Mouse (Mus musculus): ENCODE data around the gene Hoxb6. TPM values are rescaled to one million over a fixed set of nuclear protein-coding genes. Genes with fewer than 3 reads are reported as not detected.

Gene Hoxb6
- total RNA-seq, 1 experiment = 0.22 TPM

GRCm38 (mm10) chr11:96319071-96319902 is 27.0 kb downstream of the Hoxb6 start:
- Histone ChIP-seq H3K9me3 (ENCODE audit: control insufficient read depth, insufficient read depth, low read depth, low read length) (no peaks in the 10 kb centered on the region), H3K4me1 (ENCODE audit: control insufficient read depth in 2 of 2, insufficient read depth in 2 of 2, low read length in 2 of 2, poor library complexity in 1 of 2) (no peaks in the 10 kb centered on the region), H3K4me3 (ENCODE audit: insufficient read depth in 1 of 2, low read depth in 1 of 2, low read length in 2 of 2, poor library complexity in 1 of 2, severe bottlenecking in 1 of 2) (peak overlapping the region; percentile 39 to 65), H3K36me3 (ENCODE audit: control insufficient read depth, insufficient read depth, low read length, poor library complexity, severe bottlenecking) (no peaks in the 10 kb centered on the region), H3K27ac (ENCODE audit: insufficient read depth, low read depth, low read length, poor library complexity, severe bottlenecking) (no peak overlapping the region), H3K9ac (ENCODE audit: insufficient read depth, low read depth, low read length, poor library complexity, severe bottlenecking) (no peak overlapping the region)
- 0 out of 2 replicates have a peak, but pooled peaks have one; percentile 44 for TF ChIP-seq ZNF384 (IDR thresholded peaks at IDR 0.05; ENCODE audit: low read depth, low read length)
- TF ChIP-seq MAFK (IDR thresholded peaks at IDR 0.05; ENCODE audit: insufficient read depth, low read depth, low read length) = no peak
- TF ChIP-seq HCFC1 (IDR thresholded peaks at IDR 0.05; ENCODE audit: borderline replicate concordance, insufficient read depth, low read length) = 0 out of 2 replicates have a peak, but pooled peaks have one; percentile 15
- in situ Hi-C loops (cut with MboI; ENCODE audit: low sequenced_read_pairs in 2 of 2, unreplicated experiment in 2 of 2) = no loop called here
- DNase-seq (ENCODE audit: low read depth, low spot score) = no peak

- Histone ChIP-seq H3K9me3 (ENCODE audit: control insufficient read depth, insufficient read depth, low read depth, low read length) (no peaks in the 10 kb centered on the region), H3K4me1 (ENCODE audit: control insufficient read depth in 2 of 2, insufficient read depth in 2 of 2, low read length in 2 of 2, poor library complexity in 1 of 2) (no peaks in the 10 kb centered on the region), H3K27ac (ENCODE audit: insufficient read depth, low read depth, low read length, poor library complexity, severe bottlenecking) (no peak overlapping the region), H3K9ac (ENCODE audit: insufficient read depth, low read depth, low read length, poor library complexity, severe bottlenecking) (no peak overlapping the region), H3K4me3 (ENCODE audit: insufficient read depth in 1 of 2, low read depth in 1 of 2, low read length in 2 of 2, poor library complexity in 1 of 2, severe bottlenecking in 1 of 2) (0 out of 4 replicates have a peak overlapping the region, but pooled peaks of 1 of the 2 experiments have one; percentile 7), H3K36me3 (ENCODE audit: control insufficient read depth, insufficient read depth, low read length, poor library complexity, severe bottlenecking) (no peaks in the 10 kb centered on the region)
- no peak for TF ChIP-seq HCFC1 (IDR thresholded peaks at IDR 0.05; ENCODE audit: borderline replicate concordance, insufficient read depth, low read length)
- in situ Hi-C loops (cut with MboI; ENCODE audit: low sequenced_read_pairs in 2 of 2, unreplicated experiment in 2 of 2) = no loop called here
- no peak for DNase-seq (ENCODE audit: low read depth, low spot score)
Observed at GRCm38 (mm10) chr11:96319910-96320309, 27.6 kb downstream of the Hoxb6 start.

GRCm38 (mm10) chr11:96320688-96321087 is 28.4 kb downstream of the Hoxb6 start:
- Histone ChIP-seq H3K4me1 (ENCODE audit: control insufficient read depth in 2 of 2, insufficient read depth in 2 of 2, low read length in 2 of 2, poor library complexity in 1 of 2) (no peaks in the 10 kb centered on the region), H3K9ac (ENCODE audit: insufficient read depth, low read depth, low read length, poor library complexity, severe bottlenecking) (no peak overlapping the region), H3K4me3 (ENCODE audit: insufficient read depth in 1 of 2, low read depth in 1 of 2, low read length in 2 of 2, poor library complexity in 1 of 2, severe bottlenecking in 1 of 2) (no peak overlapping the region), H3K27ac (ENCODE audit: insufficient read depth, low read depth, low read length, poor library complexity, severe bottlenecking) (no peak overlapping the region), H3K36me3 (ENCODE audit: control insufficient read depth, insufficient read depth, low read length, poor library complexity, severe bottlenecking) (no peaks in the 10 kb centered on the region), H3K9me3 (ENCODE audit: control insufficient read depth, insufficient read depth, low read depth, low read length) (no peaks in the 10 kb centered on the region)
- no peak for DNase-seq (ENCODE audit: low read depth, low spot score)
- in situ Hi-C loops (cut with MboI; ENCODE audit: low sequenced_read_pairs in 2 of 2, unreplicated experiment in 2 of 2) = no loop called here
- TF ChIP-seq ZC3H11A (IDR thresholded peaks at IDR 0.05; ENCODE audit: borderline replicate concordance, low read depth, low read length) (no peak), MAFK (IDR thresholded peaks at IDR 0.05; ENCODE audit: insufficient read depth, low read depth, low read length) (no peak), CHD2 (IDR thresholded peaks at IDR 0.05; ENCODE audit: low read depth, low read length) (no peak), ZNF384 (IDR thresholded peaks at IDR 0.05; ENCODE audit: low read depth, low read length) (no peak), HCFC1 (IDR thresholded peaks at IDR 0.05; ENCODE audit: borderline replicate concordance, insufficient read depth, low read length) (no peak)

DNA sequence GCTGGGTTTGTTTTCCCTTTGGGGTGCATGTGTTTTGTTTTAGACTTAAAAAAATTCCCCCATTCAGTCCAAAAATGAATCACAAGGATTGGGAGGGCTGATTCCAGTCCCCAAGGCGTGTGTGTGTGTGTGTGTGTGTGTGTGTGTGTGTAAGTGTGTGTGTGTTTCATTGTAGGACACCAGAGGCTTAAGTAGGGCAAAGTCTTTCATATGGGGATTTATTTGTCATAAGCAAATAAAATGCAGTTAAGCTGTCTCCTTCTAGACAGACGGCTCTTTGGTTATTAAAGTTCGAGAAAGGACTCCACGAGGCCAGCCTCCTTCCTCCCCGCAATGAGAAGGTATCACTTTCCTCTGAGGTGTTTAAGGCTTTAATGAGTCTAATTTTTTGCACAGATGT is 29.6 kb downstream of the Hoxb6 start:
- no peaks in the 10 kb centered on the region for H3K4me1 ChIP-seq (ENCODE audit: control insufficient read depth in 2 of 2, insufficient read depth in 2 of 2, low read length in 2 of 2, poor library complexity in 1 of 2)
- TF ChIP-seq MAFK (IDR thresholded peaks at IDR 0.05; ENCODE audit: insufficient read depth, low read depth, low read length) = no peak
- no peak for TF ChIP-seq ZC3H11A (IDR thresholded peaks at IDR 0.05; ENCODE audit: borderline replicate concordance, low read depth, low read length)
- TF ChIP-seq CHD2 (IDR thresholded peaks at IDR 0.05; ENCODE audit: low read depth, low read length) = no peak
- no peak for TF ChIP-seq ZNF384 (IDR thresholded peaks at IDR 0.05; ENCODE audit: low read depth, low read length)
- TF ChIP-seq HCFC1 (IDR thresholded peaks at IDR 0.05; ENCODE audit: borderline replicate concordance, insufficient read depth, low read length) = no peak
- in situ Hi-C loops (cut with MboI; ENCODE audit: low sequenced_read_pairs in 2 of 2, unreplicated experiment in 2 of 2) = no loop called here
- H3K4me3 ChIP-seq (ENCODE audit: insufficient read depth in 1 of 2, low read depth in 1 of 2, low read length in 2 of 2, poor library complexity in 1 of 2, severe bottlenecking in 1 of 2) = no peak overlapping the region
- H3K9ac ChIP-seq (ENCODE audit: insufficient read depth, low read depth, low read length, poor library complexity, severe bottlenecking) = no peak overlapping the region
- no peak for DNase-seq (ENCODE audit: low read depth, low spot score)
- no peaks in the 10 kb centered on the region for H3K36me3 ChIP-seq (ENCODE audit: control insufficient read depth, insufficient read depth, low read length, poor library complexity, severe bottlenecking)
- H3K27ac ChIP-seq (ENCODE audit: insufficient read depth, low read depth, low read length, poor library complexity, severe bottlenecking) = no peak overlapping the region
- H3K9me3 ChIP-seq (ENCODE audit: control insufficient read depth, insufficient read depth, low read depth, low read length) = no peaks in the 10 kb centered on the region

GRCm38 (mm10) chr11:96322738-96323137 is 30.5 kb downstream of the Hoxb6 start:
- DNase-seq (ENCODE audit: low read depth, low spot score) = no peak
- Histone ChIP-seq H3K9me3 (ENCODE audit: control insufficient read depth, insufficient read depth, low read depth, low read length) (no peaks in the 10 kb centered on the region), H3K27ac (ENCODE audit: insufficient read depth, low read depth, low read length, poor library complexity, severe bottlenecking) (no peak overlapping the region), H3K36me3 (ENCODE audit: control insufficient read depth, insufficient read depth, low read length, poor library complexity, severe bottlenecking) (no peaks in the 10 kb centered on the region), H3K4me1 (ENCODE audit: control insufficient read depth in 2 of 2, insufficient read depth in 2 of 2, low read length in 2 of 2, poor library complexity in 1 of 2) (no peaks in the 10 kb centered on the region), H3K4me3 (ENCODE audit: insufficient read depth in 1 of 2, low read depth in 1 of 2, low read length in 2 of 2, poor library complexity in 1 of 2, severe bottlenecking in 1 of 2) (no peak overlapping the region), H3K9ac (ENCODE audit: insufficient read depth, low read depth, low read length, poor library complexity, severe bottlenecking) (no peak overlapping the region)
- no peak for TF ChIP-seq HCFC1 (IDR thresholded peaks at IDR 0.05; ENCODE audit: borderline replicate concordance, insufficient read depth, low read length)
- no peak for TF ChIP-seq ZNF384 (IDR thresholded peaks at IDR 0.05; ENCODE audit: low read depth, low read length)
- no peak for TF ChIP-seq ZC3H11A (IDR thresholded peaks at IDR 0.05; ENCODE audit: borderline replicate concordance, low read depth, low read length)
- TF ChIP-seq CHD2 (IDR thresholded peaks at IDR 0.05; ENCODE audit: low read depth, low read length) = no peak
- TF ChIP-seq MAFK (IDR thresholded peaks at IDR 0.05; ENCODE audit: insufficient read depth, low read depth, low read length) = no peak
- in situ Hi-C loops (cut with MboI; ENCODE audit: low sequenced_read_pairs in 2 of 2, unreplicated experiment in 2 of 2) = no loop called here
